Mouse (Mus musculus): ENCODE results near the gene Ccl6. TPM values are rescaled to one million over a fixed set of nuclear protein-coding genes. Genes with fewer than 3 reads are reported as not detected.

The Ccl6 gene
- polyA plus RNA-seq, 1 experiment from 2014 or later, result 0.80 TPM

DNA sequence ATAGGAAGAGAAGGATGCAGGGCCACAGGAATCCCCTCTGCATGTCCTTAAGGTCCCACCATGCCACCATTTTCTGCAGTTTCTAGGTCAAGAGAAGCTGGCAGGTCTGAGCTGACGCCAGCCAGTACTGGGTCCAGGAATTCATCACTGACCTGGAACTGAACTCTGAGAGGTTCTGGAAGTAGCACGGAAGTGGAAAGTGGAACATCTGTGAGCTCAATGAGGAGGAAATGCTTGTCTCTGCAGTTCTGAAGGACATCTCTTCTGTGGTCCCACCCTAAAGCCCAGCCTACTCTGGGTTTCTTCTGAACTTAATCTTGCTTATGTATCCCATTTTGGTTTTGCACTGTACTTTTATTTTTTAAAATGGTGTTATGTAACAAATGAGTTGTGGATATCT lies 38.2 kb upstream of the Ccl6 start:
- 88% methylated on average over 2 of the region's 2 CpGs for WGBS
- Histone ChIP-seq H3K27me3 (ENCODE audit: control insufficient read depth, insufficient read depth, low read length) (no peaks in the 10 kb centered on the region), H3K4me1 (replicated peaks; ENCODE audit: control insufficient read depth, insufficient read depth, low read length) (no peaks in the 10 kb centered on the region), H3K9ac (ENCODE audit: low read length) (no peak overlapping the region), H3K9me3 (ENCODE audit: control insufficient read depth, low read length) (no peaks in the 10 kb centered on the region), H3K36me3 (ENCODE audit: control insufficient read depth, insufficient read depth, low read length) (no peaks in the 10 kb centered on the region), H3K4me3 (ENCODE audit: low read depth, low read length) (no peak overlapping the region), H3K27ac (ENCODE audit: low read depth, low read length) (no peak overlapping the region), H3K4me2 (ENCODE audit: low read depth, low read length, severe bottlenecking) (no peak overlapping the region)
- ATAC-seq (replicated peaks; ENCODE audit: low FRiP score), result no peak
- DNase-seq (ENCODE audit: low spot score), result no peak

- Histone ChIP-seq H3K4me3 (ENCODE audit: low read depth, low read length) (no peak overlapping the region), H3K27me3 (ENCODE audit: control insufficient read depth, insufficient read depth, low read length) (no peaks in the 10 kb centered on the region), H3K4me2 (ENCODE audit: low read depth, low read length, severe bottlenecking) (no peak overlapping the region), H3K9ac (ENCODE audit: low read length) (no peak overlapping the region), H3K36me3 (ENCODE audit: control insufficient read depth, insufficient read depth, low read length) (no peaks in the 10 kb centered on the region), H3K9me3 (ENCODE audit: control insufficient read depth, low read length) (no peaks in the 10 kb centered on the region), H3K4me1 (replicated peaks; ENCODE audit: control insufficient read depth, insufficient read depth, low read length) (no peaks in the 10 kb centered on the region), H3K27ac (ENCODE audit: low read depth, low read length) (no peak overlapping the region)
- no peak for DNase-seq (ENCODE audit: low spot score)
- no peak for ATAC-seq (replicated peaks; ENCODE audit: low FRiP score)
- 94% methylated on average over 1 of the region's 1 CpGs for WGBS
These were observed 37.7 kb upstream of the Ccl6 start for GRCm38 (mm10) chr11:83630630-83631029.

DNA sequence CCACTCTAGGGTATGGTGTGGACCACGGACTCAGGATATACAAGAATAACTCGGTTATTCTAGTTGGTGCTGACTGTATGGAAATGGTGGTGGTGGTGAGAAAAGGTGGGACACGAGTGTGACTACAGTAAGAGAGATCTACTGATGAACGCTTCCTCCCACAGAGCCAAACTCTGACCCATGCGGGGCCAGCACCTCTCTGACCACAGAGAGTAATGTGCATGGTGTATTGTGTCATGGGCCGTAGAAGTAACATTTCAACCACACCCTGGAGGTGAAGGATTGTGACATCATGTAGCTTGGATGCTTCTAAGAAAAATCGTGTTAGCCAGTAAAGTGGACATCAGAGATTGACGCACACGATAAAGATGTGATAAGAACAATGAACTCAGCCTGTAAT lies 35.9 kb upstream of the Ccl6 start:
- Histone ChIP-seq H3K9me3 (ENCODE audit: control insufficient read depth, low read length) (no peaks in the 10 kb centered on the region), H3K9ac (ENCODE audit: low read length) (no peak overlapping the region), H3K4me1 (replicated peaks; ENCODE audit: control insufficient read depth, insufficient read depth, low read length) (no peaks in the 10 kb centered on the region), H3K4me3 (ENCODE audit: low read depth, low read length) (no peak overlapping the region), H3K36me3 (ENCODE audit: control insufficient read depth, insufficient read depth, low read length) (no peaks in the 10 kb centered on the region), H3K27ac (ENCODE audit: low read depth, low read length) (no peak overlapping the region), H3K27me3 (ENCODE audit: control insufficient read depth, insufficient read depth, low read length) (no peaks in the 10 kb centered on the region), H3K4me2 (ENCODE audit: low read depth, low read length, severe bottlenecking) (no peak overlapping the region)
- ATAC-seq (replicated peaks; ENCODE audit: low FRiP score) (no peak), DNase-seq (ENCODE audit: low spot score) (no peak)
- 87% methylated on average over 9 of the region's 9 CpGs for WGBS

- H3K36me3 ChIP-seq (ENCODE audit: control insufficient read depth, insufficient read depth, low read length), result no peaks in the 10 kb centered on the region
- no peak overlapping the region for H3K4me2 ChIP-seq (ENCODE audit: low read depth, low read length, severe bottlenecking)
- ATAC-seq (replicated peaks; ENCODE audit: low FRiP score) (no peak), DNase-seq (ENCODE audit: low spot score) (no peak)
- no peak overlapping the region for H3K27ac ChIP-seq (ENCODE audit: low read depth, low read length)
- no peak overlapping the region for H3K4me3 ChIP-seq (ENCODE audit: low read depth, low read length)
- H3K9ac ChIP-seq (ENCODE audit: low read length), result no peak overlapping the region
- H3K9me3 ChIP-seq (ENCODE audit: control insufficient read depth, low read length), result no peaks in the 10 kb centered on the region
- H3K4me1 ChIP-seq (replicated peaks; ENCODE audit: control insufficient read depth, insufficient read depth, low read length), result no peaks in the 10 kb centered on the region
- no peaks in the 10 kb centered on the region for H3K27me3 ChIP-seq (ENCODE audit: control insufficient read depth, insufficient read depth, low read length)
- WGBS, result 85% methylated on average over 3 of the region's 3 CpGs
These were observed 30.7 kb upstream of the Ccl6 start for GRCm38 (mm10) chr11:83623586-83623985.

GRCm38 (mm10) chr11:83619037-83619436 lies 26.1 kb upstream of the Ccl6 start:
- Histone ChIP-seq H3K9ac (ENCODE audit: low read length) (no peak overlapping the region), H3K4me1 (replicated peaks; ENCODE audit: control insufficient read depth, insufficient read depth, low read length) (no peaks in the 10 kb centered on the region), H3K27ac (ENCODE audit: low read depth, low read length) (no peak overlapping the region), H3K36me3 (ENCODE audit: control insufficient read depth, insufficient read depth, low read length) (no peaks in the 10 kb centered on the region), H3K4me3 (ENCODE audit: low read depth, low read length) (no peak overlapping the region), H3K9me3 (ENCODE audit: control insufficient read depth, low read length) (no peaks in the 10 kb centered on the region), H3K27me3 (ENCODE audit: control insufficient read depth, insufficient read depth, low read length) (no peaks in the 10 kb centered on the region), H3K4me2 (ENCODE audit: low read depth, low read length, severe bottlenecking) (no peak overlapping the region)
- 96% methylated on average over 1 of the region's 1 CpGs for WGBS
- ATAC-seq (replicated peaks; ENCODE audit: low FRiP score) (no peak), DNase-seq (ENCODE audit: low spot score) (no peak)

- H3K9ac ChIP-seq (ENCODE audit: low read length), result no peak overlapping the region
- H3K27me3 ChIP-seq (ENCODE audit: control insufficient read depth, insufficient read depth, low read length), result no peaks in the 10 kb centered on the region
- no peak overlapping the region for H3K4me3 ChIP-seq (ENCODE audit: low read depth, low read length)
- no peaks in the 10 kb centered on the region for H3K4me1 ChIP-seq (replicated peaks; ENCODE audit: control insufficient read depth, insufficient read depth, low read length)
- no peak overlapping the region for H3K27ac ChIP-seq (ENCODE audit: low read depth, low read length)
- no peaks in the 10 kb centered on the region for H3K9me3 ChIP-seq (ENCODE audit: control insufficient read depth, low read length)
- no peak for ATAC-seq (replicated peaks; ENCODE audit: low FRiP score)
- no peaks in the 10 kb centered on the region for H3K36me3 ChIP-seq (ENCODE audit: control insufficient read depth, insufficient read depth, low read length)
- WGBS, result 64% methylated on average over 4 of the region's 5 CpGs
- H3K4me2 ChIP-seq (ENCODE audit: low read depth, low read length, severe bottlenecking), result no peak overlapping the region
- no peak for DNase-seq (ENCODE audit: low spot score)
These were observed 25.4 kb upstream of the Ccl6 start for GRCm38 (mm10) chr11:83618238-83618637.

GRCm38 (mm10) chr11:83616586-83616985 lies 23.7 kb upstream of the Ccl6 start:
- Histone ChIP-seq H3K36me3 (ENCODE audit: control insufficient read depth, insufficient read depth, low read length) (no peaks in the 10 kb centered on the region), H3K27me3 (ENCODE audit: control insufficient read depth, insufficient read depth, low read length) (no peaks in the 10 kb centered on the region), H3K27ac (ENCODE audit: low read depth, low read length) (no peak overlapping the region), H3K9ac (ENCODE audit: low read length) (no peak overlapping the region), H3K9me3 (ENCODE audit: control insufficient read depth, low read length) (no peaks in the 10 kb centered on the region), H3K4me3 (ENCODE audit: low read depth, low read length) (no peak overlapping the region), H3K4me1 (replicated peaks; ENCODE audit: control insufficient read depth, insufficient read depth, low read length) (no peaks in the 10 kb centered on the region), H3K4me2 (ENCODE audit: low read depth, low read length, severe bottlenecking) (no peak overlapping the region)
- no peak for DNase-seq (ENCODE audit: low spot score)
- WGBS, result 94% methylated on average over 1 of the region's 1 CpGs
- no peak for ATAC-seq (replicated peaks; ENCODE audit: low FRiP score)

GRCm38 (mm10) chr11:83610900-83611299 lies 18.0 kb upstream of the Ccl6 start:
- DNase-seq (ENCODE audit: low spot score), result no peak
- Histone ChIP-seq H3K9ac (ENCODE audit: low read length) (no peak overlapping the region), H3K27me3 (ENCODE audit: control insufficient read depth, insufficient read depth, low read length) (no peaks in the 10 kb centered on the region), H3K9me3 (ENCODE audit: control insufficient read depth, low read length) (no peaks in the 10 kb centered on the region), H3K4me1 (replicated peaks; ENCODE audit: control insufficient read depth, insufficient read depth, low read length) (no peaks in the 10 kb centered on the region), H3K4me3 (ENCODE audit: low read depth, low read length) (no peak overlapping the region), H3K27ac (ENCODE audit: low read depth, low read length) (no peak overlapping the region), H3K4me2 (ENCODE audit: low read depth, low read length, severe bottlenecking) (no peak overlapping the region), H3K36me3 (ENCODE audit: control insufficient read depth, insufficient read depth, low read length) (no peaks in the 10 kb centered on the region)
- no peak for ATAC-seq (replicated peaks; ENCODE audit: low FRiP score)
- 83% methylated on average over 2 of the region's 2 CpGs for WGBS

DNA sequence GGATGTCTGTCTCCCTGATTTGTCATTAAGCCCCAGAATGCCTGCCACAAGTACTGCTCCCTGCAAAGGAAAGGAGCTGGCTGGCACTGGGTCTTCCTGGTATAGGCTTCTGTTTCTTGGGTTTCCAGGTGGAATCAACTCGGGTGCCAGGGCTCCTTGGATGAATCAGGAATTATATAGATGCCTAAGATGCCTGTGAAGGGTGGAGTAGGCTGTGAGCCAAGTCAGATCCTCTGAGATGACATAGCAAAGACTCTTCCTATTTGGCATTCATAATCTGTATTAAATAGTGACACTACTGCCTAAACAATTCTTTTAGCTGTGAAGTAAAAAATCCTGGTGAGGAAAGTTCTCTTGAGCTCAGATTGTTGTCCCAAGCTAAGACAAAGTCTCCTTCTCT lies 13.5 kb upstream of the Ccl6 start:
- Histone ChIP-seq H3K9me3 (ENCODE audit: control insufficient read depth, low read length) (no peaks in the 10 kb centered on the region), H3K27ac (ENCODE audit: low read depth, low read length) (no peak overlapping the region), H3K4me3 (ENCODE audit: low read depth, low read length) (no peak overlapping the region), H3K9ac (ENCODE audit: low read length) (no peak overlapping the region), H3K4me1 (replicated peaks; ENCODE audit: control insufficient read depth, insufficient read depth, low read length) (no peaks in the 10 kb centered on the region), H3K27me3 (ENCODE audit: control insufficient read depth, insufficient read depth, low read length) (no peaks in the 10 kb centered on the region), H3K36me3 (ENCODE audit: control insufficient read depth, insufficient read depth, low read length) (no peaks in the 10 kb centered on the region), H3K4me2 (ENCODE audit: low read depth, low read length, severe bottlenecking) (no peak overlapping the region)
- WGBS, result 56% methylated on average over 1 of the region's 1 CpGs
- ATAC-seq (replicated peaks; ENCODE audit: low FRiP score), result no peak
- no peak for DNase-seq (ENCODE audit: low spot score)

Data from forebrain, embryonic 11.5 days (tissue).